Mouse (Mus musculus) stomach, postnatal 0 days (tissue): ENCODE results near the gene Wasl. TPM values are rescaled to one million over a fixed set of nuclear protein-coding genes. Genes with fewer than 3 reads are reported as not detected.

Experiments
- ATAC-seq: fragments of 200-750 bp; cut with Nextera tagmentation; 2 replicates; pipeline ENCODE4 v1.8.0; 2017; ENCODE audit not compliant: low FRiP score, low TSS enrichment
- DNase-seq: peaks from one replicate; pipeline ENCODE4 v3.0.0-alpha.2; 2016; ENCODE audit warnings: low spot score
- H3K27ac ChIP-seq: fragments of 300-500 bp; sonication (generic); replicated peaks from 2 replicates; pipeline ENCODE4 v1.5.1; 2014; ENCODE audit warnings: mild to moderate bottlenecking, control low read depth
- H3K27me3 ChIP-seq: fragments of 300-500 bp; sonication (generic); 2 replicates; pipeline ENCODE4 v1.6.1; 2014; ENCODE audit warnings: low read length; ENCODE audit not compliant: control insufficient read depth, insufficient read depth
- H3K36me3 ChIP-seq: fragments of 300-500 bp; sonication (generic); 2 replicates; pipeline ENCODE4 v1.6.1; 2014; ENCODE audit warnings: low read length, mixed read lengths; ENCODE audit not compliant: control insufficient read depth, insufficient read depth
- H3K4me1 ChIP-seq: fragments of 300-500 bp; sonication (generic); replicated peaks from 2 replicates; pipeline ENCODE4 v1.6.1; 2014; ENCODE audit warnings: antibody characterized with exemption; ENCODE audit not compliant: control insufficient read depth, insufficient read depth
- H3K4me2 ChIP-seq: fragments of 300-500 bp; sonication (generic); replicated peaks from 2 replicates; pipeline ENCODE4 v1.6.1; 2014; ENCODE audit warnings: low read depth, mild to moderate bottlenecking, control low read depth, moderate library complexity
- H3K4me3 ChIP-seq: fragments of 300-500 bp; sonication (generic); 2 replicates; pipeline ENCODE4 v1.5.1; 2014; ENCODE audit warnings: low read depth, low read length, control low read depth
- H3K9ac ChIP-seq: fragments of 300-500 bp; sonication (generic); 2 replicates; pipeline ENCODE4 v1.6.1; 2014; ENCODE audit warnings: mild to moderate bottlenecking, low read length, control low read depth, mixed read lengths
- H3K9me3 ChIP-seq: fragments of 300-500 bp; sonication (generic); 2 replicates; pipeline ENCODE4 v1.6.1; 2016; ENCODE audit warnings: low read length; ENCODE audit not compliant: control insufficient read depth
- CTCF ChIP-seq: IDR thresholded peaks from 2 replicates; pipeline ENCODE4 v1.5.1; 2016; ENCODE audit warnings: antibody characterized with exemption, low read depth, mild to moderate bottlenecking, moderate library complexity
- EP300 ChIP-seq: optimal IDR thresholded peaks from 2 replicates; pipeline ENCODE3; 2016; ENCODE audit warnings: antibody characterized with exemption
- WGBS: fragments of 180-500 bp; shearing (Covaris S2); extraction: QIAGEN DNeasy Blood & Tissue Kit; methylation state at CpG from one replicate; pipeline ENCODE4 v1.1.7; 2014; 5-methylcytosine and 5-hydroxymethylcytosine counted together
- polyA plus RNA-seq: library from polyadenylated mRNA; unstranded; fragments of >200 nt; fragmentation: Nextera tagmentation; extraction: Ambion mirVana; gene quantifications from 2 replicates; pipeline ENCODE4 v1.2.1, GENCODE M21; 2015

The Wasl gene
- polyA plus RNA-seq, 1 experiment from 2014 or later = 80.9 TPM

DNA sequence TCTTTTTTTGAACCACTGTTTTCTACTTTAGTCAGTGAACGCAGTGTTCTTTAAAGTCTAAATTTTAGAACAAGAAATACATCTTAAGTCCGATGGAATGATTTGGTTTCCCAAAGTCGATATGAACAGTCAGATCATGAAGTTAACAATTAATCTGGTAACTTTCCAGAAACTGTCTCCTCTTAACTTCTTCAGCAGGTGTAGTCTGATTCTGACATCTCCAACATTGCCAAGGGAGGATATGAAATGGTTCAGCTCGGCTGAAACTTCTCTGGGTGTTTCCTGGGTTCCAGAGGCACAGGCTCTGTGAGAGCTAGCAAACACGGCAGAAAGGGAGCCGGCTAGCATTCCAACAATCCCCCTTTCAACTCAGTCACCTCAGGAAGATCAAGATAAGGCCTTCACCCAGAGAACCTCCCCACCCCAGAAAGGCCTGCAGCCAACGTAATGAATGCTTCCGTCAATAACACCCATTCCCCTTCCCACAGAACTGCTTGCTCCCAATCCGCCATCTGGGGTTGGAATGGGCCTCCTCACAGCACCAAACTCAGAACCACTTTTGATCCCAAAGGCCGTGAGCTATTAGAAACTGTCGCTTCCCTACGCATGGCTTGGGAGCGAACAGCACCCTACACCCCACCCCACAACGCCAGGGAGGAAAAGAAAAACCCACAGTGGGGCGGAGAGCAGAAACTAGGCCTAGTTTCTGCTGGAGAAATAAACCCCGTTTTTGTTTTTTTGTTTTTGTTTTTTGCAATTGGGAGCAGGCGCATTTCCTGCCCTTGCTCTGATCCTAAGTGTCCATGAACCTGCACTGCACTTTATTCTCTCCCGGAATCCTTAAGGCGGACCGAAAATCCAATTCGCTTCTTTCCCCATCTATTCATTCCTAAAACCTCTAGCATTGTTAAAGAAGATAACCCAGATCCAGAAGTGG, 1.3 kb downstream of the Wasl start:
- H3K9ac ChIP-seq = peak overlapping the region; percentile 95
- H3K36me3 ChIP-seq = no peaks in the 10 kb centered on the region; the same call in 1 of the 2 replicates
- peak overlapping the region; percentile 99 for H3K27ac ChIP-seq
- no peaks in the 10 kb centered on the region for H3K4me1 ChIP-seq
- H3K4me2 ChIP-seq = peak overlapping the region; percentile 81
- peak overlapping the region; percentile 99 for H3K4me3 ChIP-seq
- H3K9me3 ChIP-seq = no peaks in the 10 kb centered on the region
- TF ChIP-seq CTCF = no peak
- TF ChIP-seq EP300 = no peak
- DNase-seq (peak; percentile 33), ATAC-seq (no peak)
- no peaks in the 10 kb centered on the region for H3K27me3 ChIP-seq
- WGBS = 5% methylated on average over 21 of the region's 21 CpGs

DNA sequence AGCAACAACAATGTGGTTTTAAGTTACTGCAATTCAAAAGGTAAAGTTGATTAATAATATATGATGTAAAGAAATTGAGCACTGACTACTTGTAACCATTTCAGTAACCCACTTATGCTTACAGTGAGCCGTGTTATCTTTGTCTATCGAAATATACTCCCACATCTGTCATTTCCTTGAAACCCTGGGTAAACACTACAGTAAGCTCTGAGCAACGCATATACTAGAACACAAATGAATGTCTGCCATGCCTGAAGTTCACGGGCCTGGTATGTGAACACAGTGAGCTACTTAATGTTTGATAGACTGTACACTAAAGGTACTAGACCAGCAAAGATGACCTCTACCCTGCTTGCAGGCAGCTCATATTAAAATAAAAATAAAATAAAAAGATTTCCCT, 2.3 kb downstream of the Wasl start:
- Histone ChIP-seq H3K27ac (no peak overlapping the region), H3K27me3 (no peaks in the 10 kb centered on the region), H3K4me1 (no peaks in the 10 kb centered on the region), H3K36me3 (no peaks in the 10 kb centered on the region; the same call in 1 of the 2 replicates), H3K4me2 (0 out of 2 replicates have a peak overlapping the region, but pooled peaks have one; percentile 81), H3K4me3 (no peak overlapping the region), H3K9ac (no peak overlapping the region), H3K9me3 (no peaks in the 10 kb centered on the region)
- WGBS = 12% methylated on average over 4 of the region's 4 CpGs
- no peak for ATAC-seq
- DNase-seq = no peak
- TF ChIP-seq EP300 = no peak
- no peak for TF ChIP-seq CTCF

DNA sequence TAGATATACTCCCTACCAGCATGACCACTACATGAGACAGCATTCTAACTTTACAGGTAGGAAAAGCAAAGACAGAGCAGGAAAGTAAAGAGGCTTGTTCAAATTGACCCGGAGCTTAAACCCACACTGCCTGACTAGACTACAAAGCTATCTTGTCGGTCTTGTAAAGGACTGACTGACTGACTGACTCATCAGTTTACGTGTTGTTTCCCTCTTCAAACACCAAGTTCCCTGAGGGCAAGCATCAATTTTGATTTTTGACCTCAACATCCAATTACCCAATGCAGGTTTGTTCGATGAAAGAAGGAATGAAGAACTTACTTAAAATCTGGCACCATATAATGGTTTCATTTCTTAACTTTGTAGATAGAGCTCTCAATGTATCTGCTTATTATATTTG, 2.9 kb downstream of the Wasl start:
- Histone ChIP-seq H3K27ac (no peak overlapping the region), H3K4me2 (0 out of 2 replicates have a peak overlapping the region, but pooled peaks have one; percentile 6), H3K9ac (no peak overlapping the region), H3K36me3 (no peaks in the 10 kb centered on the region; the same call in 1 of the 2 replicates), H3K27me3 (no peaks in the 10 kb centered on the region), H3K4me3 (no peak overlapping the region), H3K4me1 (no peaks in the 10 kb centered on the region), H3K9me3 (no peaks in the 10 kb centered on the region)
- no peak for ATAC-seq
- DNase-seq = no peak
- TF ChIP-seq EP300 (no peak), CTCF (no peak)
- 60% methylated on average over 4 of the region's 4 CpGs for WGBS

DNA sequence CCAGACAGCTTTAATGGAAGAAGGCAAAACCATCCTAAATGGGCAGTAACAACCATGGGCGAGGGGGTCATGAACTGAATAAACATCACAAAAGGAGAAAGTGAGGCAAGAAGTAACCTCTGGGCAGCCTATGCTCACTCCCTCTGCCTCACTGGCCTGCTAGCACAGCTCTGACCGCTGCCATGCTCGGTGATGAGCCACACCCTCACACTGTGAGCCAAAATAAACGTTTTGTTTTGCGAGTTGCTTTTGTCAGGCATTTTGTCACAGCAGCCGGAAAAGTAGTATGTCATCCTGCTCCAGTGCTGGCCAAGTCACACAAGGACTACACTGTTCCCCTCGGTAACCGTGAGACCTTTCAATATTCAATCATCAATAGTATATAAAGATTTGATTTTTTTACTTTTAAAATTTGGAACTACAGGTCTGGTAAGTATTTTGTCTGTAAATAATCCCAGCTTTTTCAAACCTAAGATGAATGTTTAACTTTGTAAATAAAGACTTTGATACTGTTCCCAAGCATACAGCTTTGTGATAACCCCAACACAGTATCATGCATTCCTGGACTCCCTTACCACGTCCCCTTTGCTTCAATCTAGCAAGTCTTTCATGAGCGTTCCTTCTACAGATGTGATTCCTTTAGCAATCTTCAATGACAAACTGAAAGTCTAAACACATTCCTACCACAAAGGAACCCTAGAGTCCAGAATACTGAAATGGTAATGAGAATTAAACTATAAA, 7.0 kb downstream of the Wasl start:
- no peak overlapping the region for H3K9ac ChIP-seq
- H3K4me1 ChIP-seq = peaks cover 3% of the 10 kb centered on the region; the same call in 1 of the 2 replicates
- WGBS = 44% methylated on average over 10 of the region's 10 CpGs
- TF ChIP-seq CTCF = no peak
- no peak for TF ChIP-seq EP300
- DNase-seq (peak; percentile 39), ATAC-seq (peak; percentile 71)
- no peaks in the 10 kb centered on the region for H3K27me3 ChIP-seq
- no peak overlapping the region for H3K27ac ChIP-seq
- H3K9me3 ChIP-seq = no peaks in the 10 kb centered on the region
- no peak overlapping the region for H3K4me2 ChIP-seq
- no peak overlapping the region for H3K4me3 ChIP-seq
- H3K36me3 ChIP-seq = no peaks in the 10 kb centered on the region; the same call in 1 of the 2 replicates

DNA sequence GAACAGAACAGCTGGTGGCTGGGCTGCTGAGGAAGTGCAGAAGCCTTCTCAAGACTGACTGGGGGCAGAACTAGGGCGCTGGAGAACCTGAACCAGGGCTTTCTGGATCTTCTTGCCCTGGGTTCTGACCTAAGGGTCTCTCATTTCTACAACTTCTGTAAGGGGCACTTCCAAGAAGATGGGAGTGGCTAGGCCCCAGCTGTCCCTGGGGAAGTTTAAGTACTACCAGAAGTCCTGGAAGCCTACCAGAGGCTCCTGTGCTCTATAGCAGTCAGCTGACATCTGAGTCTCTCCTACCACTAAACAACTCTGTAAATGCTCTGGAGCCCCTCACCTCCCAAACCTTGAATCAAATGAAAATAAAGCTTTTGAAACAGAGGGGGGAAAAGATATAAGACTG, 8.7 kb downstream of the Wasl start:
- Histone ChIP-seq H3K4me1 (peaks cover 3% of the 10 kb centered on the region; the same call in 1 of the 2 replicates), H3K4me3 (no peak overlapping the region), H3K9ac (no peak overlapping the region), H3K4me2 (no peak overlapping the region), H3K9me3 (no peaks in the 10 kb centered on the region), H3K36me3 (no peaks in the 10 kb centered on the region; the same call in 1 of the 2 replicates), H3K27ac (no peak overlapping the region), H3K27me3 (no peaks in the 10 kb centered on the region)
- WGBS = 65% methylated on average over 1 of the region's 1 CpGs
- ATAC-seq = no peak
- no peak for DNase-seq
- TF ChIP-seq EP300 (no peak), CTCF (no peak)
